Comparison of ENCODE assay signal across 10 mouse cellular contexts in genomic region chr1:118880781-118881247, GRCm38 (mm10).
DNase-seq lines count a peak whose midpoint lies in the region; ATAC-seq and TF ChIP-seq lines count a peak whose summit lies in the region.
"Had no signal": no experiment of that assay in that cellular context is flagged by ENCODE, and none has a peak within 500 bp of the region (broad histone marks: within the 10 kb centered on the region; RNA-seq: fewer than 3 reads in every experiment).

No protein-coding gene starts in this region.

- H3K9ac ChIP-seq in intestine, embryonic 15.5 days = no peak overlapping the region
- no peak overlapping the region for H3K9ac ChIP-seq in intestine, postnatal 0 days (ENCODE audit: low read depth, low read length)
- H3K9ac ChIP-seq in embryonic facial prominence, embryonic 12.5 days = no peak overlapping the region
- H3K9ac ChIP-seq in kidney, embryonic 14.5 days (ENCODE audit: low read depth, low read length) = no peak overlapping the region
- H3K9ac ChIP-seq in midbrain, embryonic 15.5 days = no peak overlapping the region
- H3K9ac ChIP-seq: limb, embryonic 13.5 days had no signal

- no peak for TF ChIP-seq CTCF in intestine, postnatal 0 days (IDR thresholded peaks at IDR 0.05; ENCODE audit: low read depth)

- DNase-seq in left cerebral cortex, postnatal 25 days (ENCODE audit: low spot score in 2 of 2) = no peak
- DNase-seq: cerebellum, postnatal 25 days had no signal

- no peak overlapping the region for H3K4me2 ChIP-seq in intestine, embryonic 15.5 days (replicated peaks)
- no peak overlapping the region for H3K4me2 ChIP-seq in intestine, postnatal 0 days (replicated peaks; ENCODE audit: low read depth)
- no peak overlapping the region for H3K4me2 ChIP-seq in embryonic facial prominence, embryonic 12.5 days (replicated peaks)
- H3K4me2 ChIP-seq in kidney, embryonic 14.5 days (replicated peaks; ENCODE audit: low read depth, low read length) = no peak overlapping the region
- no peak overlapping the region for H3K4me2 ChIP-seq in midbrain, embryonic 15.5 days
- H3K4me2 ChIP-seq: limb, embryonic 13.5 days had no signal

- no peak overlapping the region for H3K4me3 ChIP-seq in intestine, embryonic 15.5 days (replicated peaks)
- H3K4me3 ChIP-seq in intestine, postnatal 0 days (ENCODE audit: low read depth, low read length) = no peak overlapping the region
- no peak overlapping the region for H3K4me3 ChIP-seq in embryonic facial prominence, embryonic 12.5 days
- H3K4me3 ChIP-seq in kidney, embryonic 14.5 days (ENCODE audit: low read length) = no peak overlapping the region
- no peak overlapping the region for H3K4me3 ChIP-seq in midbrain, embryonic 15.5 days
- H3K4me3 ChIP-seq: limb, embryonic 13.5 days had no signal

- intact Hi-C loops in left cerebral cortex, postnatal 25 days (cut with DNase I) = no loop called here

- ATAC-seq in intestine, embryonic 15.5 days = 0 out of 2 replicates have a peak, but pooled peaks have one; percentile 13
- no peak for ATAC-seq in intestine, postnatal 0 days
- ATAC-seq in embryonic facial prominence, embryonic 12.5 days (ENCODE audit: insufficient number of reproducible peaks, insufficient read depth, low FRiP score, low TSS enrichment) = no peak
- ATAC-seq in kidney, embryonic 14.5 days (ENCODE audit: low FRiP score, low TSS enrichment) = peak; percentile 24; the same call in 1 of the 2 replicates
- ATAC-seq in midbrain, embryonic 15.5 days (replicated peaks) = peak; percentile 64
- ATAC-seq in inflammation-experienced regulatory T-cells, adult 6 months = no peak
- ATAC-seq in erythroblast, adult 5-6 weeks (replicated peaks; ENCODE audit: low FRiP score, poor library complexity, severe bottlenecking) = no peak

- WGBS in intestine, embryonic 15.5 days = 43% methylated on average over 7 of the region's 7 CpGs
- 31% methylated on average over 7 of the region's 7 CpGs for WGBS in intestine, postnatal 0 days
- 51% methylated on average over 7 of the region's 7 CpGs for WGBS in embryonic facial prominence, embryonic 12.5 days
- WGBS in kidney, embryonic 14.5 days = 15% methylated on average over 7 of the region's 7 CpGs
- WGBS in midbrain, embryonic 15.5 days = 31% methylated on average over 7 of the region's 7 CpGs

- H3K27me3 ChIP-seq in intestine, embryonic 15.5 days (replicated peaks) = peaks cover 6% of the 10 kb centered on the region; the same call in 1 of the 2 replicates
- peaks cover 3% of the 10 kb centered on the region; the same call in 1 of the 2 replicates for H3K27me3 ChIP-seq in intestine, postnatal 0 days (replicated peaks; ENCODE audit: control insufficient read depth, insufficient read depth, low read length)
- no peaks in the 10 kb centered on the region for H3K27me3 ChIP-seq in embryonic facial prominence, embryonic 12.5 days
- H3K27me3 ChIP-seq in kidney, embryonic 14.5 days (ENCODE audit: control insufficient read depth, insufficient read depth, low read length) = no peaks in the 10 kb centered on the region
- no peaks in the 10 kb centered on the region for H3K27me3 ChIP-seq in midbrain, embryonic 15.5 days (replicated peaks)
- H3K27me3 ChIP-seq: limb, embryonic 13.5 days had no signal

- no peaks in the 10 kb centered on the region for H3K36me3 ChIP-seq in intestine, embryonic 15.5 days
- H3K36me3 ChIP-seq in intestine, postnatal 0 days (ENCODE audit: control insufficient read depth, insufficient read depth) = no peaks in the 10 kb centered on the region
- peaks cover 43% of the 10 kb centered on the region for H3K36me3 ChIP-seq in embryonic facial prominence, embryonic 12.5 days
- H3K36me3 ChIP-seq in kidney, embryonic 14.5 days (ENCODE audit: control insufficient read depth, insufficient read depth, low read length) = no peaks in the 10 kb centered on the region
- H3K36me3 ChIP-seq in midbrain, embryonic 15.5 days (replicated peaks) = no peaks in the 10 kb centered on the region

- H3K9me3 ChIP-seq in intestine, embryonic 15.5 days = no peaks in the 10 kb centered on the region
- H3K9me3 ChIP-seq in intestine, postnatal 0 days (ENCODE audit: control insufficient read depth) = no peaks in the 10 kb centered on the region
- no peaks in the 10 kb centered on the region for H3K9me3 ChIP-seq in embryonic facial prominence, embryonic 12.5 days
- H3K9me3 ChIP-seq in kidney, embryonic 14.5 days (ENCODE audit: control insufficient read depth, low read length) = no peaks in the 10 kb centered on the region
- H3K9me3 ChIP-seq in midbrain, embryonic 15.5 days = no peaks in the 10 kb centered on the region
- H3K9me3 ChIP-seq: limb, embryonic 13.5 days had no signal

- peaks cover 11% of the 10 kb centered on the region; the same call in 1 of the 2 replicates for H3K4me1 ChIP-seq in intestine, embryonic 15.5 days (replicated peaks)
- no peaks in the 10 kb centered on the region for H3K4me1 ChIP-seq in intestine, postnatal 0 days (replicated peaks; ENCODE audit: control insufficient read depth, insufficient read depth, low read length)
- peaks cover 17% of the 10 kb centered on the region for H3K4me1 ChIP-seq in embryonic facial prominence, embryonic 12.5 days
- H3K4me1 ChIP-seq in kidney, embryonic 14.5 days (ENCODE audit: control insufficient read depth, insufficient read depth, low read length) = peaks cover 8% of the 10 kb centered on the region; the same call in 1 of the 2 replicates
- H3K4me1 ChIP-seq in midbrain, embryonic 15.5 days = peaks cover 2% of the 10 kb centered on the region; the same call in 1 of the 2 replicates

- H3K27ac ChIP-seq in intestine, embryonic 15.5 days = no peak overlapping the region
- H3K27ac ChIP-seq in intestine, postnatal 0 days (ENCODE audit: low read depth, low read length) = no peak overlapping the region
- 0 out of 2 replicates have a peak overlapping the region, but pooled peaks have one; percentile 30 for H3K27ac ChIP-seq in embryonic facial prominence, embryonic 12.5 days
- no peak overlapping the region for H3K27ac ChIP-seq in kidney, embryonic 14.5 days (ENCODE audit: low read depth, low read length)
- no peak overlapping the region for H3K27ac ChIP-seq in midbrain, embryonic 15.5 days
- H3K27ac ChIP-seq: limb, embryonic 13.5 days had no signal

Comparison
In these comparisons a context has a peak if more than half of its experiments do, and no peak if none do; other contexts are left out.
1. ATAC-seq: peak in intestine, embryonic 15.5 days (single experiment), kidney, embryonic 14.5 days (single experiment) and midbrain, embryonic 15.5 days (single experiment); none in intestine, postnatal 0 days (single experiment), embryonic facial prominence, embryonic 12.5 days (single experiment), inflammation-experienced regulatory T-cells, adult 6 months (single experiment) and erythroblast, adult 5-6 weeks (single experiment).